Mouse (Mus musculus): Measurements from ENCODE around the gene Gorasp2. TPM values are rescaled to one million over a fixed set of nuclear protein-coding genes. Genes with fewer than 3 reads are reported as not detected.

Gorasp2 gene
- total RNA-seq (2021): 10 to 100 TPM; 59.9 to 63.4 TPM
- long read RNA-seq, experiment 1, transcript Gorasp2-201 (10 exons, 2,238 nt): major isoform, 88 of 108 reads
- long read RNA-seq, experiment 1, partial matches to known transcripts: 5 of 108 reads
- long read RNA-seq, experiment 1, other reads (novel, unspliced or antisense): 12 of 108 reads
- long read RNA-seq, experiment 2, transcript Gorasp2-201 (10 exons, 2,238 nt): major isoform, 88 of 108 reads
- long read RNA-seq, experiment 2, partial matches to known transcripts: 8 of 108 reads
- long read RNA-seq, experiment 2, other reads (novel, unspliced or antisense): 11 of 108 reads

GRCm38 (mm10) chr2:70660887-70661714 lies at the start of gene Gorasp2:
TSS of gene Gorasp2 (plus strand) at chr2:70661576.
- peak; percentile 97 to 99 for DNase-seq
- intact Hi-C loops (cut with DNase I): no loop called here

GRCm38 (mm10) chr2:70614745-70615351 lies 46.5 kb upstream of the Gorasp2 start:
- intact Hi-C loops (cut with DNase I): no loop called here
- no peak for DNase-seq

- DNase-seq: no peak
- intact Hi-C loops (cut with DNase I): no loop called here
These were observed 45.3 kb upstream of the Gorasp2 start for GRCm38 (mm10) chr2:70616076-70616475.

GRCm38 (mm10) chr2:70616617-70617016 lies 44.8 kb upstream of the Gorasp2 start:
- intact Hi-C loops (cut with DNase I): no loop called here
- DNase-seq: no peak

- intact Hi-C loops (cut with DNase I): no loop called here
- no peak for DNase-seq
These were observed 42.0 kb upstream of the Gorasp2 start for GRCm38 (mm10) chr2:70619232-70619835.

GRCm38 (mm10) chr2:70620225-70620624 lies 41.2 kb upstream of the Gorasp2 start:
- intact Hi-C loops (cut with DNase I): no loop called here
- peak in 1 of 2 experiments; percentile 21 for DNase-seq

GRCm38 (mm10) chr2:70622244-70622643 lies 39.1 kb upstream of the Gorasp2 start:
- intact Hi-C loops (cut with DNase I): no loop called here

GRCm38 (mm10) chr2:70625761-70626160 lies 35.6 kb upstream of the Gorasp2 start:
- intact Hi-C loops (cut with DNase I): no loop called here

More at GRCm38 (mm10) chr2:70622244-70622643, 39.1 kb upstream of the Gorasp2 start:
- no peak for DNase-seq

GRCm38 (mm10) chr2:70628397-70628796 lies 33.0 kb upstream of the Gorasp2 start:
- DNase-seq: no peak
- intact Hi-C loops (cut with DNase I): no loop called here

More at GRCm38 (mm10) chr2:70625761-70626160, 35.6 kb upstream of the Gorasp2 start:
- no peak for DNase-seq

GRCm38 (mm10) chr2:70629339-70629761 lies 32.0 kb upstream of the Gorasp2 start:
- peak in 1 of 2 experiments; percentile 21 for DNase-seq
- intact Hi-C loops (cut with DNase I): no loop called here

GRCm38 (mm10) chr2:70629921-70630320 lies 31.5 kb upstream of the Gorasp2 start:
- no peak for DNase-seq
- intact Hi-C loops (cut with DNase I): no loop called here

GRCm38 (mm10) chr2:70631321-70631720 lies 30.1 kb upstream of the Gorasp2 start:
- intact Hi-C loops (cut with DNase I): no loop called here
- no peak for DNase-seq

- intact Hi-C loops (cut with DNase I): no loop called here
- DNase-seq: no peak
These were observed 29.0 kb upstream of the Gorasp2 start for GRCm38 (mm10) chr2:70632412-70632811.

GRCm38 (mm10) chr2:70634028-70634690 lies 27.2 kb upstream of the Gorasp2 start:
- intact Hi-C loops (cut with DNase I): no loop called here
- DNase-seq: no peak

- intact Hi-C loops (cut with DNase I): no loop called here
- DNase-seq: no peak
These were observed 20.4 kb upstream of the Gorasp2 start for GRCm38 (mm10) chr2:70640968-70641367.

- peak in 1 of 2 experiments; percentile 23 for DNase-seq
- intact Hi-C loops (cut with DNase I): no loop called here
These were observed 18.3 kb upstream of the Gorasp2 start for GRCm38 (mm10) chr2:70642971-70643565.

GRCm38 (mm10) chr2:70645266-70645780 lies 16.1 kb upstream of the Gorasp2 start:
- DNase-seq: no peak
- intact Hi-C loops (cut with DNase I): no loop called here

- DNase-seq: no peak
- intact Hi-C loops (cut with DNase I): no loop called here
These were observed 13.7 kb upstream of the Gorasp2 start for GRCm38 (mm10) chr2:70647681-70648080.

- intact Hi-C loops (cut with DNase I): no loop called here
- no peak for DNase-seq
These were observed 13.1 kb upstream of the Gorasp2 start for GRCm38 (mm10) chr2:70648271-70648670.

- intact Hi-C loops (cut with DNase I): no loop called here
- no peak for DNase-seq
These were observed 11.9 kb upstream of the Gorasp2 start for GRCm38 (mm10) chr2:70649471-70649870.
